Mouse (Mus musculus) heart, adult 2 months (tissue): Measurements from ENCODE around the gene Mecr. TPM values are rescaled to one million over a fixed set of nuclear protein-coding genes. Genes with fewer than 3 reads are reported as not detected.

Experiments used
- DNase-seq, 2 experiments: peaks; one replicate each; pipeline ENCODE4 v3.0.0; 2021
- H3K27ac ChIP-seq: fragments of 200-600 bp; 2 replicates; pipeline ENCODE4 v1.8.1; 2022
- H3K27me3 ChIP-seq: fragments of 200-500 bp; 2 replicates; pipeline ENCODE4 v1.6.1; 2012; ENCODE audit warnings: mild to moderate bottlenecking, low read length, inconsistent platforms, mixed read lengths; ENCODE audit not compliant: control insufficient read depth, insufficient read depth
- H3K36me3 ChIP-seq: fragments of 200-500 bp; 2 replicates; pipeline ENCODE4 v1.6.1; 2012; ENCODE audit warnings: low read length, inconsistent platforms; ENCODE audit not compliant: control insufficient read depth, insufficient read depth
- H3K4me1 ChIP-seq: fragments of 200-500 bp; 2 replicates; pipeline ENCODE4 v1.6.1; 2011; ENCODE audit warnings: low read length; ENCODE audit not compliant: control insufficient read depth, insufficient read depth
- H3K4me3 ChIP-seq: fragments of 200-600 bp; 2 replicates; pipeline ENCODE4 v1.8.1; 2022
- H3K79me2 ChIP-seq: fragments of 200-500 bp; replicated peaks from 2 replicates; pipeline ENCODE4 v1.6.1; 2012; ENCODE audit warnings: mild to moderate bottlenecking, inconsistent platforms, low read length, moderate library complexity, mixed read lengths; ENCODE audit not compliant: control insufficient read depth, insufficient read depth
- H3K9ac ChIP-seq: fragments of 200-500 bp; 2 replicates; pipeline ENCODE4 v1.6.1; 2012; ENCODE audit warnings: low read depth, mild to moderate bottlenecking, control low read depth, inconsistent platforms, low read length, mixed read lengths
- CTCF ChIP-seq: fragments of 200-600 bp; IDR thresholded peaks from 2 replicates; pipeline ENCODE4 v1.8.1; 2022; ENCODE audit warnings: antibody characterized with exemption, mild to moderate bottlenecking, moderate library complexity
- EP300 ChIP-seq: fragments of 200-500 bp; IDR thresholded peaks from 2 replicates; pipeline ENCODE4 v1.6.1; 2011; ENCODE audit warnings: low read depth, low read length, control low read depth; ENCODE audit not compliant: insufficient read depth
- POLR2A ChIP-seq: fragments of 200-500 bp; IDR thresholded peaks from 2 replicates; pipeline ENCODE4 v1.6.1; 2011; ENCODE audit warnings: mild to moderate bottlenecking, low read depth, low read length, control low read depth; ENCODE audit not compliant: insufficient read depth
- WGBS: fragments of 180-500 bp; shearing (Covaris S2); methylation state at CpG from one replicate; pipeline ENCODE4 v1.1.7; 2018; 5-methylcytosine and 5-hydroxymethylcytosine counted together
- intact Hi-C: fragments of 180-260 bp; cut with DNase I; formaldehyde crosslinking; loops from one replicate; pipeline ENCODE4 v1.15.1; 2025
- polyA plus RNA-seq: library from polyadenylated mRNA; depleted of rRNA; stranded (reverse); fragments of >200 nt; gene quantifications from 2 replicates; pipeline ENCODE4 v1.2.3, GENCODE M21; 2012; rRNA removed
- total RNA-seq, 2 experiments: library from RNA; stranded (reverse); gene quantifications; 2 replicates each; pipeline ENCODE4 v1.2.3; 2021

Gene Mecr
- total and polyA plus RNA-seq, 3 experiments = 27.7 to 32.9 (median 28.3) TPM

DNA sequence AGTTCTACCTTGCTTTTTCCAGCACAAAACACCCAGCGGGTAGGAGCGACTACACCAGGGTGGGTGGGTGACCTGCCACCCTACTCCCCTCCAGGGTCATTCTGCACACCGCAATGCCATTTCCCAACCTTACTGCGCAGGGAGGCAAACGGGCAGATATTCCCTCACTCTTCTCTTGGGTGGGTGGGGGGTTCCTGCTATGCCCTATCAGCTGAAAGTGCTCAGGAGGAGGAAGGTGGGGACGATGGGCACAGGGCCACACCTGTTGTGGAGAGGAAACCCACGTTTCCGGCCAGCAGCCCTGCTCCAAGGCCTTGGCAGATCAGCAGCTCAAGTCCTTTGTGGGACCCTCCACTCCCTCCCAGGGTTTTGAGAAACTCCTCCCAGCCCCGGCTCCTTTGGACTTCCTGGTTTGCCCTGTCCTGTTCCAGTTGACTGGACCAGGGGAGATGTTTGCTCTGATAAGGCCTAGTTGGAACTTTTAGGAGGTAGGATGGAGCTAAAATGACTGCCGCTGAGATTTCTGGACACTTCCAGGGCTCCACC lies 73.8 kb downstream of the Mecr start:
- intact Hi-C loops = loop anchor here (2.0 to 5.0 kb wide), 2 partner anchors 50 to 162 kb away; no protein-coding TSS in a partner anchor
- Histone ChIP-seq H3K27ac (peak overlapping the region; percentile 33; the same call in 1 of the 2 replicates), H3K36me3 (no peaks in the 10 kb centered on the region), H3K9ac (no peak overlapping the region), H3K27me3 (no peaks in the 10 kb centered on the region), H3K79me2 (no peaks in the 10 kb centered on the region), H3K4me3 (no peak overlapping the region), H3K4me1 (peaks cover 12% of the 10 kb centered on the region)
- TF ChIP-seq POLR2A = no peak
- TF ChIP-seq CTCF = no peak
- no peak for TF ChIP-seq EP300
- 54% methylated on average over 10 of the region's 10 CpGs for WGBS
- peak in 1 of 2 experiments; percentile 20 for DNase-seq

Other genes starting within 250 kb of the Mecr start
- gene Ptpru, start 5.2 kb upstream of the Mecr start, total RNA-seq = 1 to 10 TPM; 4.3 to 5.7 TPM
- 4.2 and 5.5 TPM in 2 replicates for gene Ptpru, start 5.2 kb upstream of the Mecr start, polyA plus RNA-seq
- gene Srsf4, start 30.1 kb downstream of the Mecr start, total RNA-seq = 10 to 100 TPM; 31.9 to 34.9 TPM
- gene Srsf4, start 30.1 kb downstream of the Mecr start, polyA plus RNA-seq = 20.4 and 22.4 TPM in 2 replicates
- 1 to 10 TPM; 7.3 to 7.4 TPM for gene Tmem200b, start 78.3 kb downstream of the Mecr start, total RNA-seq
- gene Tmem200b, start 78.3 kb downstream of the Mecr start, polyA plus RNA-seq = 6.9 and 10.4 TPM in 2 replicates
- under 1 TPM; 0.11 to 0.13 TPM for gene Gm10300, start 231.2 kb downstream of the Mecr start, total RNA-seq
- 0.08 and 0.12 TPM in 2 replicates for gene Gm10300, start 231.2 kb downstream of the Mecr start, polyA plus RNA-seq
- gene Epb41, start 231.9 kb downstream of the Mecr start, total RNA-seq = 100 to 1,000 TPM; 128 to 256 TPM
- 58.7 and 62.5 TPM in 2 replicates for gene Epb41, start 231.9 kb downstream of the Mecr start, polyA plus RNA-seq